Mouse (Mus musculus) kidney, embryonic 15.5 days (tissue): ENCODE data around the gene Plcb4. TPM values are rescaled to one million over a fixed set of nuclear protein-coding genes. Genes with fewer than 3 reads are reported as not detected.

Experiments used
- ATAC-seq: fragments of 200-750 bp; cut with Nextera tagmentation; replicated peaks from 2 replicates; pipeline ENCODE4 v1.8.0; 2017; ENCODE audit warnings: moderate TSS enrichment; ENCODE audit not compliant: low FRiP score
- H3K27ac ChIP-seq: fragments of 300-500 bp; sonication (generic); 2 replicates; pipeline ENCODE4 v1.5.1; 2015; ENCODE audit warnings: mild to moderate bottlenecking, inconsistent platforms
- H3K27me3 ChIP-seq: fragments of 300-500 bp; sonication (generic); 2 replicates; pipeline ENCODE4 v1.6.1; 2015; ENCODE audit warnings: inconsistent platforms
- H3K36me3 ChIP-seq: fragments of 300-500 bp; sonication (generic); 2 replicates; pipeline ENCODE4 v1.6.1; 2015; ENCODE audit warnings: inconsistent platforms
- H3K4me1 ChIP-seq: fragments of 300-500 bp; sonication (generic); 2 replicates; pipeline ENCODE4 v1.6.1; 2015; ENCODE audit warnings: inconsistent platforms
- H3K4me2 ChIP-seq: fragments of 300-500 bp; sonication (generic); 2 replicates; pipeline ENCODE4 v1.6.1; 2015; ENCODE audit warnings: moderate library complexity, mild to moderate bottlenecking, inconsistent platforms
- H3K4me3 ChIP-seq: fragments of 300-500 bp; sonication (generic); replicated peaks from 2 replicates; pipeline ENCODE4 v1.5.1; 2015; ENCODE audit warnings: mild to moderate bottlenecking, inconsistent platforms
- H3K9ac ChIP-seq: fragments of 300-500 bp; sonication (generic); 2 replicates; pipeline ENCODE4 v1.6.1; 2015; ENCODE audit warnings: mild to moderate bottlenecking, inconsistent platforms
- H3K9me3 ChIP-seq: fragments of 300-500 bp; sonication (generic); replicated peaks from 2 replicates; pipeline ENCODE4 v1.6.1; 2016; ENCODE audit warnings: inconsistent platforms
- WGBS: fragments of 180-500 bp; shearing (Covaris S2); methylation state at CpG from one replicate; pipeline ENCODE4 v1.1.7; 2015; ENCODE audit warnings: mixed read lengths; 5-methylcytosine and 5-hydroxymethylcytosine counted together
- polyA plus RNA-seq: library from polyadenylated mRNA; unstranded; fragments of >200 nt; fragmentation: Nextera tagmentation; extraction: Ambion mirVana; gene quantifications from 2 replicates; pipeline ENCODE4 v1.2.1, GENCODE M21; 2015

Plcb4 gene
- polyA plus RNA-seq, 1 experiment from 2014 or later, result 20.9 TPM

- ATAC-seq, result peak; percentile 94
- 6% methylated on average over 27 of the region's 27 CpGs for WGBS
Observed at GRCm38 (mm10) chr2:136050793-136051615, 392.2 kb downstream of the Plcb4 start.

GRCm38 (mm10) chr2:136051688-136052289 is 393.0 kb downstream of the Plcb4 start, which contains the start of gene Lamp5:
Gene Lamp5, plus strand, starts transcription at chr2:136052239.
- ATAC-seq, result peak; percentile 85
- WGBS, result 6% methylated on average over 8 of the region's 8 CpGs
- Histone ChIP-seq H3K4me2 (peak within 1 kb of the TSS; percentile 62), H3K36me3 (no peaks in the 10 kb centered on the region), H3K4me1 (peaks cover 14% of the 10 kb centered on the region; the same call in 1 of the 2 replicates), H3K9ac (no peak within 1 kb of the TSS), H3K27ac (peak within 1 kb of the TSS; percentile 75), H3K9me3 (no peaks in the 10 kb centered on the region), H3K27me3 (no peaks in the 10 kb centered on the region), H3K4me3 (peak within 1 kb of the TSS; percentile 33)

More at GRCm38 (mm10) chr2:136050793-136051615, 392.2 kb downstream of the Plcb4 start:
- Histone ChIP-seq H3K4me3 (peak overlapping the region; percentile 33), H3K36me3 (no peaks in the 10 kb centered on the region), H3K27me3 (no peaks in the 10 kb centered on the region), H3K27ac (peak overlapping the region; percentile 75), H3K4me2 (peak overlapping the region; percentile 62), H3K4me1 (peaks cover 14% of the 10 kb centered on the region; the same call in 1 of the 2 replicates), H3K9ac (no peak overlapping the region), H3K9me3 (no peaks in the 10 kb centered on the region)

GRCm38 (mm10) chr2:136057861-136058331 is 399.1 kb downstream of the Plcb4 start:
- H3K4me1 ChIP-seq, result peaks cover 19% of the 10 kb centered on the region
- H3K9ac ChIP-seq, result no peak overlapping the region
- WGBS, result 4% methylated on average over 19 of the region's 19 CpGs
- peak overlapping the region; percentile 60 for H3K4me2 ChIP-seq
- H3K9me3 ChIP-seq, result no peaks in the 10 kb centered on the region
- peak overlapping the region; percentile 35 for H3K4me3 ChIP-seq
- peak; percentile 76 for ATAC-seq
- no peak overlapping the region for H3K27ac ChIP-seq
- no peaks in the 10 kb centered on the region for H3K36me3 ChIP-seq
- peaks cover 37% of the 10 kb centered on the region for H3K27me3 ChIP-seq

GRCm38 (mm10) chr2:136058398-136058797 is 399.6 kb downstream of the Plcb4 start:
- peak overlapping the region; percentile 60 for H3K4me2 ChIP-seq
- no peaks in the 10 kb centered on the region for H3K36me3 ChIP-seq
- WGBS, result 3% methylated on average over 7 of the region's 7 CpGs
- H3K9ac ChIP-seq, result no peak overlapping the region
- peaks cover 19% of the 10 kb centered on the region for H3K4me1 ChIP-seq
- peaks cover 37% of the 10 kb centered on the region for H3K27me3 ChIP-seq
- ATAC-seq, result peak; percentile 46
- no peak overlapping the region for H3K27ac ChIP-seq
- H3K4me3 ChIP-seq, result peak overlapping the region; percentile 35
- no peaks in the 10 kb centered on the region for H3K9me3 ChIP-seq

- Histone ChIP-seq H3K27me3 (peaks cover 37% of the 10 kb centered on the region), H3K9me3 (no peaks in the 10 kb centered on the region), H3K4me3 (peak overlapping the region; percentile 35), H3K27ac (no peak overlapping the region), H3K4me2 (peak overlapping the region; percentile 60), H3K4me1 (peaks cover 19% of the 10 kb centered on the region), H3K36me3 (no peaks in the 10 kb centered on the region), H3K9ac (peak overlapping the region; percentile 6; the same call in 1 of the 2 replicates)
- ATAC-seq, result peak; percentile 57
- 3% methylated on average over 37 of the region's 37 CpGs for WGBS
Observed at GRCm38 (mm10) chr2:136059029-136059669, 400.3 kb downstream of the Plcb4 start.
